Mouse (Mus musculus) ovary, postnatal 36 days (tissue): ENCODE measurements around the gene Gm42906.
A peak's percentile ranks its signal among the peaks of the same experiment; 100 is the strongest.

Experiments
- DNase-seq: peaks from one replicate; pipeline ENCODE4 v3.0.0; 2022; ENCODE audit warnings: low spot score, mixed read lengths

Gene Gm42906

GRCm38 (mm10) chr5:151428113-151428756 lies at the start of gene Gm42906:
Gene Gm42906, minus strand, starts transcription at chr5:151428163.
- no peak for DNase-seq

- DNase-seq = no peak
Measured at GRCm38 (mm10) chr5:151445695-151446094, 17.7 kb upstream of the Gm42906 start.

GRCm38 (mm10) chr5:151435106-151435505 lies 7.1 kb upstream of the Gm42906 start:
- no peak for DNase-seq

GRCm38 (mm10) chr5:151426466-151426865 lies 1.5 kb downstream of the Gm42906 start:
- DNase-seq = no peak

- no peak for DNase-seq
Measured at GRCm38 (mm10) chr5:151422692-151423091, 5.3 kb downstream of the Gm42906 start.

GRCm38 (mm10) chr5:151421859-151422258 lies 6.1 kb downstream of the Gm42906 start:
- DNase-seq = peak; percentile 7

- DNase-seq = no peak
Measured at GRCm38 (mm10) chr5:151418551-151418950, 9.4 kb downstream of the Gm42906 start.

- no peak for DNase-seq
Measured at GRCm38 (mm10) chr5:151417421-151418038, 10.4 kb downstream of the Gm42906 start.

GRCm38 (mm10) chr5:151416988-151417387 lies 11.0 kb downstream of the Gm42906 start:
- DNase-seq = no peak

- DNase-seq = no peak
Measured at GRCm38 (mm10) chr5:151413617-151414016, 14.3 kb downstream of the Gm42906 start.

- no peak for DNase-seq
Measured at GRCm38 (mm10) chr5:151412666-151413463, 15.1 kb downstream of the Gm42906 start.

- no peak for DNase-seq
Measured at GRCm38 (mm10) chr5:151410006-151410405, 18.0 kb downstream of the Gm42906 start.

- no peak for DNase-seq
Measured at GRCm38 (mm10) chr5:151409282-151409681, 18.7 kb downstream of the Gm42906 start.

- no peak for DNase-seq
Measured at GRCm38 (mm10) chr5:151408124-151408900, 19.7 kb downstream of the Gm42906 start.

GRCm38 (mm10) chr5:151407493-151407892 lies 20.5 kb downstream of the Gm42906 start:
- DNase-seq = no peak

- no peak for DNase-seq
Measured at GRCm38 (mm10) chr5:151406276-151406675, 21.7 kb downstream of the Gm42906 start.

- DNase-seq = no peak
Measured at GRCm38 (mm10) chr5:151405314-151405903, 22.6 kb downstream of the Gm42906 start.

GRCm38 (mm10) chr5:151403586-151403985 lies 24.4 kb downstream of the Gm42906 start:
- no peak for DNase-seq

GRCm38 (mm10) chr5:151400557-151400944 lies 27.4 kb downstream of the Gm42906 start:
- DNase-seq = no peak

- DNase-seq = no peak
Measured at GRCm38 (mm10) chr5:151399918-151400556, 27.9 kb downstream of the Gm42906 start.

- DNase-seq = no peak
Measured at GRCm38 (mm10) chr5:151396119-151396518, 31.8 kb downstream of the Gm42906 start.
